Mouse (Mus musculus) brain, embryonic 14.5 days (tissue): Measurements from ENCODE around the gene Ccn1.

Experiments
- CTCF ChIP-seq: fragments of 200-500 bp; IDR thresholded peaks from 2 replicates; pipeline ENCODE4 v1.5.1; 2012; ENCODE audit warnings: inconsistent platforms, mild to moderate bottlenecking, moderate library complexity, borderline replicate concordance; ENCODE audit not compliant: insufficient read depth, insufficient read length; ENCODE audit errors: extremely low read depth
- POLR2A ChIP-seq: fragments of 200-500 bp; IDR thresholded peaks from 2 replicates; pipeline ENCODE4 v1.6.1; 2012; ENCODE audit warnings: mild to moderate bottlenecking, inconsistent platforms, borderline replicate concordance; ENCODE audit not compliant: poor library complexity, insufficient read depth, insufficient read length, severe bottlenecking; ENCODE audit errors: extremely low read depth

GRCm38 (mm10) chr3:145641878-145642277 is 7.9 kb downstream of the Ccn1 start:
- TF ChIP-seq POLR2A (no peak), CTCF (no peak)
